Mouse (Mus musculus) spleen, adult 2 months (tissue): ENCODE measurements around the gene Sntb2.

Experiments used
- CTCF ChIP-seq: fragments of 200-500 bp; IDR thresholded peaks from 2 replicates; pipeline ENCODE4 v1.5.1; 2011; ENCODE audit warnings: mild to moderate bottlenecking, inconsistent platforms; ENCODE audit not compliant: insufficient read depth, insufficient read length, insufficient replicate concordance; ENCODE audit errors: extremely low read depth
- POLR2A ChIP-seq: fragments of 200-500 bp; IDR thresholded peaks from 2 replicates; pipeline ENCODE4 v1.6.1; 2011; ENCODE audit warnings: low read depth, low read length, inconsistent platforms

GRCm38 (mm10) chr8:106969964-106970363 lies 34.4 kb downstream of the Sntb2 start:
- TF ChIP-seq CTCF (no peak), POLR2A (no peak)
